Mouse (Mus musculus): ENCODE measurements around the gene Nutf2.

The Nutf2 gene

GRCm38 (mm10) chr8:105855248-105856167, 4.9 kb upstream of the Nutf2 start:
- DNase-seq = peak; percentile 47

GRCm38 (mm10) chr8:105856168-105856835, 4.1 kb upstream of the Nutf2 start:
- DNase-seq = no peak

GRCm38 (mm10) chr8:105858495-105858894, 1.9 kb upstream of the Nutf2 start:
- DNase-seq = no peak

- DNase-seq = no peak
Observed at GRCm38 (mm10) chr8:105859314-105859713, 1.1 kb upstream of the Nutf2 start.

- no peak for DNase-seq
Observed at GRCm38 (mm10) chr8:105861951-105862350, 1.6 kb downstream of the Nutf2 start.

- DNase-seq = no peak
Observed at GRCm38 (mm10) chr8:105866364-105867029, 6.1 kb downstream of the Nutf2 start.

- DNase-seq = no peak
Observed at GRCm38 (mm10) chr8:105874301-105874700, 13.9 kb downstream of the Nutf2 start.

- DNase-seq = peak; percentile 82
Observed at GRCm38 (mm10) chr8:105880754-105881520, 20.6 kb downstream of the Nutf2 start, which contains the start of gene Edc4. Edc4 (plus strand) TSS chr8:105880881.

- DNase-seq = no peak
Observed at GRCm38 (mm10) chr8:105889756-105890465, 29.5 kb downstream of the Nutf2 start.

GRCm38 (mm10) chr8:105890870-105891269, 30.5 kb downstream of the Nutf2 start:
- DNase-seq = no peak

- no peak for DNase-seq
Observed at GRCm38 (mm10) chr8:105892432-105892831, 32.1 kb downstream of the Nutf2 start.

- DNase-seq = no peak
Observed at GRCm38 (mm10) chr8:105893339-105893738, 33.0 kb downstream of the Nutf2 start, which contains the start of gene Nrn1l. Nrn1l (plus strand) TSS chr8:105893567.

GRCm38 (mm10) chr8:105897801-105898480, 37.6 kb downstream of the Nutf2 start:
- DNase-seq = no peak

GRCm38 (mm10) chr8:105900180-105900940, 40.0 kb downstream of the Nutf2 start, which contains the start of gene Pskh1:
Pskh1 (plus strand) TSS chr8:105900441.
- DNase-seq = peak; percentile 90

- DNase-seq = no peak
Observed at GRCm38 (mm10) chr8:105900941-105901616, 40.7 kb downstream of the Nutf2 start.

- no peak for DNase-seq
Observed at GRCm38 (mm10) chr8:105919390-105919789, 59.0 kb downstream of the Nutf2 start.

- no peak for DNase-seq
Observed at GRCm38 (mm10) chr8:105925123-105925522, 64.7 kb downstream of the Nutf2 start.
